Mouse (Mus musculus) thymus, postnatal 10 days (tissue): ENCODE measurements around the gene Lmcd1.
A peak's percentile ranks its signal among the peaks of the same experiment; 100 is the strongest.

ENCODE experiments used
- DNase-seq, 2 experiments: peaks; one replicate each; pipeline ENCODE4 v3.0.0; 2021; ENCODE audit warnings: low spot score in 2 of 2

Gene Lmcd1

DNA sequence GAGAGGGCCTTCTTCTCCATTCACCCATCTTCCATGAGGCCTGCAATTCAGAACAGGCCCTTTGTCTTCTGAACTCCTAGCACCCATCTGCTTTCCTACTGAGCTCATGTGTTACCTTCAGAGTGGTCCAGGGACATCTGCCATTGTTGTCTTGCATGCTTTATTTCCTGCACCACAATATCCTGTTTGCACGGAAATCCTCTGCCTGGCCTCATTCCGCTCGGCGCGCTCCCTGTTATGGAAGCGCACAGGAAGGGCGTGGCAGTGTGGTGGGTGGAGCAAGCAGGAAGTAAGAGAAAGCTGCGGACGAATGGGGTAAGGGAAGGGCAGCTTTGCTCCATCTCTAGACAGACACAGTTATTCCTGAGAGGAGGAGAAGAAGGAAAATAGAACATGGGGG, 14.1 kb downstream of the Lmcd1 start:
- DNase-seq, result no peak

DNA sequence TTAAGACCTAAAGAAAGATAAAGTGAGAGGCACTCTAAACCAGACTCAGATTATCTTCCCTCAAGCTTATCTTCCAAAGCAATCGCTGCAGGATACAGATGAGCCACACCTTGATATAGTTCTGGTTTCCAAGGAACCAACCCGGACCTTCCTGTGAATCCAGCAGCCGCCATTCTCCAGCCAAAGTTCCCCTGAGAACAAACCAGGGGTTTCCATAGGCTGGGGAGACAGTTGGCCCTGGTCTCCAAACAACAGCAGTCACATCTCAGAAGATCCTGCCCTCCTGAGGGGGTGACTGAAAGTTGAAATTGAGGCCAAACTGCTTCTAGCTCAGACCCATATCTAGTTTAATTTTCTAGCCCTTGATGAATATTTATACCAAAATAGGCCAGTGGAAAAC, 14.7 kb downstream of the Lmcd1 start:
- DNase-seq, result no peak

DNA sequence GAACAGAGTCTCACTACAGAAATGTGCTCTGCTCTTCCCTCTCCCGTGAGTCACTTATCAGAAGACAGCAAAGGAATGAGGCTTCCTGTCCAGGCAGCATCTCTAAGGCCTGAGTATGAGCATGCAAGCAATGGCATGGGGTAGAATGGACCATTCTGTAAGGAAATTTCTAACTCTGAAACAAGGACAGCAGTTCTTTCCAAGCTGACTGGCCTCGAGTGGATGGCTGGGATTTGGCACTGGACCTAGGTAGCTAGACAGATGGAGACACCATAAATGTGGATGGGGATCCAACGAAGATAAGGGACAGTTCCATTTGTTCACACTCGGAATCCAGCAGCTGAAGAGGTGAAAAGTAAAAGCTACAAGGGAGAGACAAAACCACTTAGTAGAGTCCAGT, 17.6 kb downstream of the Lmcd1 start:
- DNase-seq, result no peak

DNA sequence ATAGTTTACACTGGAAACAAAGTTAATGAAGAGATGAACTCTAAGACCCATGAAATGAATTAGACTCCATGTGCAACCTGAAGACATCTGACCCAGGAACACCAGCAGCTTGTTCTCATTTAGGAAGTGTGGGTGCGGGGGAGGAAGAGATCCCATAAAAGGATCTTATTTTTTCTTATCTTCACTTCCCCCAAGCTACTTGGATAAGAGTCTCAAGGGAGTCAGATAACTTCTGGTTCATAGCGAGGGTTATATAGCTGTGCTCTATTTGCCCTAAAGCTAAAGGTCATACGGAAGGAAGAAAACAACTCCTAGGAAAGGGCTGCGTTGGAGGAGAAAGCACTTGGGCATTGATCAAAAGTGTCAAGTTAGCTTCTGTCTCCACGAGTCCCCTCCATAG, 19.8 kb downstream of the Lmcd1 start:
- no peak for DNase-seq

DNA sequence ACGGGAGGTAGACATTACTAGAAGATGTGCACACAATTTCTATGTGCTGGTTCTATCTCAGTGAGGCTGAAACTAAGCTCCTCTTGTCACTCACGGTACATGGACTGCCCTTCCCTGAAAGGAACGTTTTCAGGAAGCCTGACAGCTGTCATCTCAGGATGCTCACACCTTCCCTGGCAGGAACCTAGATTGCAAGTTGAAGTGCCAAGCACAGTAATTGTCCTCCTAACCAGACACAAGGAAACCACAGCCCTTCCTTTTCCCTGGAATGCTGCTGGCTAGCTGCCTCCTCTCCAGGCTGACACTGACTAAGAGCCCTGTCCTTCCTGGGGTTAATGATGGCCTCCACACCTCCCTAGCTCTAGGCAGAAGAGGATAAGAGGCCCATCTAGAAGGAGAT, 21.7 kb downstream of the Lmcd1 start:
- DNase-seq, result no peak

DNA sequence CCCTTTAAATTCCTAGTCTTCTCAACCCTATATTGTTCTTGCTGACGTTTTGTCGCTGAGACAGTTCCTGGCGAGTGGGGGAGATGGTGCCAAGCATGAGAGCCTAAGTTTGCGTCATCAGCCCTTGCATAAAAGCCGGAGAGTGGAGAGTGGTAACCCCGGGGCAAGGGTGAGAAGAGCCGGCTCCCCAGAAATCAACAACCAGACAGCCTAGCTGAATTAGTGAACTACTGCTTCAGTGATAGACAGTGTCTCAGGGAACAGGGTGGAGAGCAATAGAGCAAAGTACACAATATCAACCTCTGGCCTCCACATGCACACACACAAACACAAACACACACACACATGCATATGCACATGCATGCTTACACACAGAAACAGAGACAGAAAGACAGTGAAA, 26.6 kb downstream of the Lmcd1 start:
- DNase-seq, result no peak

DNA sequence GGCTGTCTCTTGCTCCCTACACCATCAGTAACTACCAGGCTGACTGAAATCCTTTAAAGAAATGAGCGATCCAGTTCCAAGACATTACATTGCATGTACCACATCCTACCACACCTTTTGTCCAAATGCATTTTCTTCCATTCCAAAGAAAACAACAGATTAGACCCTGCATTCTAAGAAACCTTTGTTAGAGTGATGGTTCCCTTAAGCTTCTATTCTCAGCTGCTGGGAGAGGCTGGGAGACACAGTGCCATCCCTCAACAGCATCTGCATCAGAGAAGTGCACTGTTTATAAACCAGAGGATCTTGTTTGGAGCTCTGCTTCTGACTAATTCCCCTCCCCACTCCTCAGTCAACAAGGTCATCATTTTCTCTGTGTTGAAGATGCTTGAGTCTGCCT, 27.1 kb downstream of the Lmcd1 start:
- DNase-seq, result no peak

GRCm38 (mm10) chr6:112302248-112302647, 28.7 kb downstream of the Lmcd1 start:
- peak in 1 of 2 experiments; percentile 6 for DNase-seq

DNA sequence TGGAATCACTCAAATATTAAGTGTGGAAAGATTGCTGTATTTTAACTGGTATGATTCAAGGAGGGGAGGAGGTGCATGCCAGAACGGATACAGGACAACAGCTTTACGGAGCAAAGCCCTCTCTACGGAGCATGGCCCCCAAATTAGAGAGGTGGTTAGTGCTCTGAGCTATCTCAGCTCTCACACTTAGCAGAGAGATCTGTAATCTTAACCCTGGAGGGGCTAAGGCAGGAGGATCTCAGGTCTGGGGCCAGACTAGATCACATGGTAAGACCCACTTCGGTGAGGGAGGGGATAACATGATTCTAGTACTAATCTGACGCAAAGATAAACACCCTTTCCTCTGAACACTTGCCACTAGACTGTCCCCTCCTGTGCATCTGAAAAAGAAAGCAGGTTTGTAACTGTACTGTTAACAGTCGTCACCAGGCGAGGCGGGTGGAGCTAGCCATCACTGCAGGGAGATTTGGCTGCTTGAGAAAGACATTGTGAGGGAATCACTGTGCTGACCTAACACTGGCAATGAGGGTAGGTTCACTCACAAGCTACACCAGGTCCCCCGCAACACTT, 29.3 kb downstream of the Lmcd1 start:
- DNase-seq, result no peak

GRCm38 (mm10) chr6:112304751-112305150, 31.2 kb downstream of the Lmcd1 start:
- no peak for DNase-seq

GRCm38 (mm10) chr6:112309330-112309938, 35.9 kb downstream of the Lmcd1 start:
- DNase-seq, result no peak

- no peak for DNase-seq
Observed at GRCm38 (mm10) chr6:112311385-112311784, 37.8 kb downstream of the Lmcd1 start.

- no peak for DNase-seq
Observed at GRCm38 (mm10) chr6:112319449-112319848, 45.9 kb downstream of the Lmcd1 start.

- DNase-seq, result no peak
Observed at GRCm38 (mm10) chr6:112320679-112321078, 47.1 kb downstream of the Lmcd1 start.

DNA sequence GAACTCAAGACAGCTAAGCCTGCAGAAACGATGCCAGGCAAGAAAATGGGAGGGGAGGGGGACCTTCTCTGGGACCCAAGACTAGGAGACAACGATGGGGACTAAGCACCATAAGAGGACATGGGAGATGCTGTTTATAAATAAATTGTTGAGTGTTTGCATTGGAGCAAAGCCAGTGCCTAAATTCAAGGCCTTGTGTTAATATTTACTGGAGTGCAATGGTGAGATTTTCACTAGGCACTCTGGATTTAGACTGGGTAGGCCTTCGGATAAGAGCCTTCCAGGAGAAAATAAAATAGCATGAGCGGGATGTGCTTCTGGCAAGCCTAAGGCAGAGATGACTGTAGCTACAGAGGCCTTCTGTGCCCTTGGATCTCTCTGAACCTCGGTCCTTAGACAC, 49.4 kb downstream of the Lmcd1 start:
- no peak for DNase-seq

DNA sequence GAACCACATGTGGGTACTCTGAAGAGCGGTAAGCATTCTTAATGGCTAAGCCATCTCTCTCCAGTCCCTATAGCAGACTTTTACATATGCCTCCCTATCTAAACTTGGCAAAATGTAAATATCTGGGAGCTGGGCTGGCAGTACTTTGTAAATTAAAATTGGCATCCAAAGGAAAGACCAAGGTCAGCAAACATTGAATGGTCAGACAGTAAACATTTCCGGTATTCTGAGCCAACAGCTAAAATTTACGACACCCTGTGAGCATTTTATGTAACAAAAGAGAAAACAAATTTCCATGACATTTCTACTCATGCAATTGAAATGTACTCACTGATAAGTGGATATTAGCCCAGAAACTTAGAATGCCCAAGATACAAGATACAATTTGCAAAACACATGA, 51.7 kb downstream of the Lmcd1 start:
- DNase-seq, result no peak

GRCm38 (mm10) chr6:112327793-112328192, 54.2 kb downstream of the Lmcd1 start:
- DNase-seq, result no peak

- DNase-seq, result no peak
Observed at GRCm38 (mm10) chr6:112330520-112331222, 57.1 kb downstream of the Lmcd1 start.

DNA sequence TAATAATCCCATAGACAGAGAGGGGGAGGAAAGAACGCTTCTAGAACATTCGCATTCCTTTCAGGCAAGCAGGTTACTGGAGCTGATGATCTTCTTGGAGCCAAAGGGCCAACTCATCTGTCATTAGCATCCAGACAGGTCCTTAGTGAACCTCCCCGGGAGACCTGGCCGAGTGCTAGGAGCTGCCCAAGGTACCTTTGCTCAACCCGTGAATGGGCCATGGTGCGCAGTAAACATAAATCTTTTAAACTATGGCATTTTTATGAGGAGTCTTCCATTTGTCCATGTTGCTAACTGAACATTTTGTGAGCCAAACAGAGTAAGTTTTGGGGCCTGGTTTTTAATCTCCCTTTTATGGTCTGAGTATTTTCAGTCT, 57.7 kb downstream of the Lmcd1 start:
- DNase-seq, result no peak

GRCm38 (mm10) chr6:112333930-112334329, 60.4 kb downstream of the Lmcd1 start:
- peak in 1 of 2 experiments; percentile 8 for DNase-seq

DNA sequence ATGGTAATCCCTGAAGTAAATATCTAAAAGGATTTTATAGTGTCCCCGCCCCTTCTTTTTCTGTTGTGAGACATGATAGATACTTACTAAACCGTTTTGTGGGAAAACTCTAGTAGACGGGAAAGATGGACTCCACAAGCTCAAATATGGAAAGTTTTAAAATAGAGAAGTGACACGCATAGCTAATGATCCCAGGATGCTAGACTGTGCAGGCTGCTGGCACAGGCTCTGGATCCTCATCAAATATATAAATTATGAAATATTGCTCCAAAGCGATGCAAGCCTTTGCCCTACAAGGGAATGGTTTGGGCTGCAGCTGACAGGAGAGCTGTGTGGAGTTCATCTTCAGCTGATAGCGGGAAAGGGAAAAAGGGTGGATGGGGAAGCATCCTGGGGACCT, 64.1 kb downstream of the Lmcd1 start:
- no peak for DNase-seq

DNA sequence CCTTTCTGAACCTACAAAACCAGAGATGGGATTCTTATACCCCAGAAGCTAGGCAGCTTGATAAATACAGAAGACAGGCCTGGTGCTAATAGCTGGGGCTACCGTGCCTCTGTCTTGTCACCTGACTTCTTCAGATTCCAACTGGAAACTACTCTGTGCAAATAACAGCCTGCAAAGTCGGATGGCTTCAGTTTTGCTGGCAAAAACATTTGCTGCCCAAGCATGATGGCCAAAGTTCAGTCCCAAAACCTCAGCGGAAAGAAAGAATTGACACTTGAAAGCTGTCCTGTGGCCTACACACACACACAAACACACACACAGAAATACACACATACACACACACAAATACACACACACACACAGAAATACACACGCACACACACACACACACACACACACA, 65.5 kb downstream of the Lmcd1 start:
- DNase-seq, result no peak

DNA sequence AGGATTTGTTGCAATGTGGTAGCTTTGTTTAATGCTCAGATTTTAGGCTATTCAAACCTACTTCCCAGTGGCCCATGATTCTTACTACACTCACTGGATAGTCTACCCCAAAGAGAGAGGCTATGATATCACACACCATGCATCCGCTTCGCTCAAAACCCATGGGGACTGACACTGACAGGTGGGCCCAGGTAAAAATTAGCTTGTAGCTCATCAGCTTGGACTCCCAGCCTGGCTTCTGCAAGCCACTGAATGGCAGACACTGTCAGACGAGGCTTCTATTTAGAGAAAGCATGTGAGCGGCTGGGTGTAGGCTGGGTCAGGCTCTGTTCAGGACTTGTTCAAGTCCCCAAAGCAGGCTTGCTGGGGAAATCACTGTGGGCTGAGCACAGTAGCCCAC, 76.9 kb downstream of the Lmcd1 start:
- no peak for DNase-seq

DNA sequence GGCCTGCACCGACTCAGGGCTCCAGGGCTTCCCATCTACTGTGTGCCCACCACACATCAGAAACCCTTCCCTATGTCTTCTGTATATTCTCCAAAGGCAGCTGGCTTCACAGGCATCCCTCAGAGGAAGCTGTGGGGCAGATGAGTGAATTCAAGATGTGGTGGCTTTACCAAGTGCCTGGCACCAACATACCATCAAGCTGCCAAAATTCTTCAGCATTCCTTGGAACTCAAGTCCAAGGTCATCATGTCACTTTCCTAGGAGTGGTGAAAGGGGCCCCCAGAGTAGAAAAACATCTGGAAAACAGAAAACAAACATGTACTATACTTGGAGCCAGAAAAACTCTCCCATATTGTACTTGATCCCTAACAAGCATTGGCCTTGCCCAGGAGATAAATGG, 85.8 kb downstream of the Lmcd1 start:
- no peak for DNase-seq
